Mouse (Mus musculus) kidney, postnatal 0 days (tissue): Measurements from ENCODE around the gene Cep135. TPM values are rescaled to one million over a fixed set of nuclear protein-coding genes. Genes with fewer than 3 reads are reported as not detected.

Experiments used
- ATAC-seq: fragments of 200-750 bp; cut with Nextera tagmentation; replicated peaks from 2 replicates; pipeline ENCODE4 v1.8.0; 2017; ENCODE audit warnings: low read depth, moderate number of reproducible peaks, moderate TSS enrichment, moderate library complexity; ENCODE audit not compliant: low FRiP score
- DNase-seq: peaks from one replicate; pipeline ENCODE4 v3.0.0-alpha.2; 2016; ENCODE audit warnings: low spot score
- H3K27ac ChIP-seq: fragments of 300-500 bp; sonication (generic); 2 replicates; pipeline ENCODE4 v1.5.1; 2014; ENCODE audit warnings: mild to moderate bottlenecking
- H3K27me3 ChIP-seq: fragments of 300-500 bp; sonication (generic); 2 replicates; pipeline ENCODE4 v1.6.1; 2014; ENCODE audit warnings: low read length, mixed read lengths; ENCODE audit not compliant: insufficient read depth
- H3K36me3 ChIP-seq: fragments of 300-500 bp; sonication (generic); 2 replicates; pipeline ENCODE4 v1.6.1; 2014; ENCODE audit warnings: low read length, mixed read lengths; ENCODE audit not compliant: insufficient read depth
- H3K4me1 ChIP-seq: fragments of 300-500 bp; sonication (generic); replicated peaks from 2 replicates; pipeline ENCODE4 v1.6.1; 2014; ENCODE audit warnings: antibody characterized with exemption, low read length, mixed read lengths; ENCODE audit not compliant: insufficient read depth
- H3K4me2 ChIP-seq: fragments of 300-500 bp; sonication (generic); 2 replicates; pipeline ENCODE4 v1.6.1; 2014; ENCODE audit warnings: mild to moderate bottlenecking, low read length, moderate library complexity, mixed read lengths
- H3K4me3 ChIP-seq: fragments of 300-500 bp; sonication (generic); replicated peaks from 2 replicates; pipeline ENCODE4 v1.5.1; 2014; ENCODE audit warnings: low read depth, low read length
- H3K9ac ChIP-seq: fragments of 300-500 bp; sonication (generic); 2 replicates; pipeline ENCODE4 v1.6.1; 2014; ENCODE audit warnings: low read depth, low read length
- H3K9me3 ChIP-seq: fragments of 300-500 bp; sonication (generic); replicated peaks from 2 replicates; pipeline ENCODE4 v1.6.1; 2016; ENCODE audit warnings: low read length, inconsistent platforms, mixed read lengths
- CTCF ChIP-seq: IDR thresholded peaks from 2 replicates; pipeline ENCODE4 v1.5.1; 2016; ENCODE audit warnings: antibody characterized with exemption, low read depth, mild to moderate bottlenecking, moderate library complexity
- WGBS: fragments of 180-500 bp; shearing (Covaris S2); extraction: QIAGEN DNeasy Blood & Tissue Kit; methylation state at CpG from one replicate; pipeline ENCODE4 v1.1.7; 2014; 5-methylcytosine and 5-hydroxymethylcytosine counted together
- polyA plus RNA-seq: library from polyadenylated mRNA; unstranded; fragments of >200 nt; fragmentation: Nextera tagmentation; extraction: Ambion mirVana; gene quantifications from 2 replicates; pipeline ENCODE4 v1.2.1, GENCODE M21; 2015

The Cep135 gene
- polyA plus RNA-seq, 1 experiment from 2014 or later = 3.7 TPM

DNA sequence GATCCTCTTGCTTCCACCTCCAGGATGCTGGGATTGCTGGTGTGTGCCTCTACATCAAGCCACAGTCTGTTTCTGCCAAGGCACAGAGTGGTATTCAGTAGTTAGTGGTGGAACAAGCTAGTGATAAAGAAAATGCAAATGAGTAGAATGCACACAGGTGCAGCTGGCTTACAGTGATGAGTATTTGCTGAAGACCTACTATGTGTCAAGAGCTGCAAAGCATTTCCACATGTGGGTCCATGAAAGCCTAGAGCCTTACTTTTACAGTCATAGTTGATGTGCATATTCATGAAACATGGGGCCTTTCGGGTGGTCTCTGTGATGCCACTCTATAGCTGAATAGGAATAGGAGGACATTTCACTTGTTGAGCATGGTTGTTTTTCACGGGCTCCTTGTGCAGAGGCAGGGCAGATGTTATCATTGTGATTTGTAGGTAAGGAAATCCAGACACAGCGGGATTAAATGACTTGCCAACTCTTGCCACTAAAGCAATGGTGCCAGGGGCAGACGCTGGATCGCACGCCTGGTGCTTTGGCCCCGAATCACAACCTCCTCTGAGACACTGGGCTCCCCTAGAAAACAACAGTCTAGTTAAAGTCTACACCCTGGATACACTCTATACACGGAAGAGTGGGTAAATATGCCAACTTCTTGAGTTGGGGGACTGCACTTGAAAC, 71.6 kb downstream of the Cep135 start:
- Histone ChIP-seq H3K9ac (no peak overlapping the region), H3K4me3 (no peak overlapping the region), H3K9me3 (no peaks in the 10 kb centered on the region), H3K4me2 (no peak overlapping the region), H3K27ac (no peak overlapping the region), H3K36me3 (no peaks in the 10 kb centered on the region), H3K27me3 (0 out of 2 replicates have a peak, but pooled peaks cover 4% of the 10 kb centered on the region), H3K4me1 (no peaks in the 10 kb centered on the region)
- no peak for TF ChIP-seq CTCF
- ATAC-seq = no peak
- no peak for DNase-seq
- 71% methylated on average over 8 of the region's 8 CpGs for WGBS

DNA sequence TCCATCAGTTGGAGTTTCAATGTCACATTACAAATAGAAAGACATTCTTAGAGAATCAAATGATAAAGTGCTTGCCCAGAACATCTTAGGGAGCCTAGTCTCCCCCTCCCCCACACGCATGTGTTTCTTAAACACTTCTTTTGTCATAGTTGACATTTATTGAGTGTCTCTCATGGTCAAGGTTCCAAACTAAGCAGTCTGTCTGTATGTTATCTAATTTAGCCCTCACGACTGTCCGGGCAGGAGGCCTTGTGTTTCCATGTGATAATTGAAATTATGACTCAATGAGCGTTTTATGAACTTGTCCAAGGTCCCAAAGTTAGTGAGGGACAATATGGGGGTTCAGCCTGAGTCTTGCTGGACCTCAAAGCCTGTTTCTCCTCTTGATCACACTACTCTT, 72.8 kb downstream of the Cep135 start:
- Histone ChIP-seq H3K4me1 (no peaks in the 10 kb centered on the region), H3K4me3 (no peak overlapping the region), H3K27ac (no peak overlapping the region), H3K36me3 (no peaks in the 10 kb centered on the region), H3K9me3 (no peaks in the 10 kb centered on the region), H3K4me2 (no peak overlapping the region), H3K9ac (no peak overlapping the region), H3K27me3 (0 out of 2 replicates have a peak, but pooled peaks cover 4% of the 10 kb centered on the region)
- peak; percentile 18 for DNase-seq
- ATAC-seq = no peak
- no peak for TF ChIP-seq CTCF
- 66% methylated on average over 4 of the region's 4 CpGs for WGBS

DNA sequence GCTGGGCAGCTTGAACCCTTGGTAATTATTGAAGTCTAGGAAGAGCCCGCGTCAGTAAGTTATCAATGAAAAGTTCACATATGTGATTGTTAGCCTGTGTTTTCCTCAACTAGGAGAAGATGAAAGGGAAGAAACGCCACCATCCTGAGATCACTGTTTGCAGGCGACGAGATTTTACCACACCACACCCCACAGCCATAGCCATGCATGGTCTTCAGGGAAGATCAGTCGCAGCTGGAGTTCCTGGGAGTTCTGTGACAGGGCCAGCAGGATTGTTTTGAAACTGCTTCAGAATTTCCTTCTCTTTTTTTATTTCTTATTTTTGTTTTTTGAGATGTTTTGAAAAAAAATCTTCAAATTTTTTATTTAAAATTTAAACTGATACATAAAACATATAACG, 76.4 kb downstream of the Cep135 start:
- WGBS = 58% methylated on average over 7 of the region's 7 CpGs
- TF ChIP-seq CTCF = no peak
- H3K27ac ChIP-seq = no peak overlapping the region
- DNase-seq (peak; percentile 19), ATAC-seq (no peak)
- H3K27me3 ChIP-seq = no peaks in the 10 kb centered on the region
- H3K9ac ChIP-seq = no peak overlapping the region
- no peak overlapping the region for H3K4me2 ChIP-seq
- no peak overlapping the region for H3K4me3 ChIP-seq
- H3K36me3 ChIP-seq = no peaks in the 10 kb centered on the region
- no peaks in the 10 kb centered on the region for H3K4me1 ChIP-seq
- no peaks in the 10 kb centered on the region for H3K9me3 ChIP-seq

DNA sequence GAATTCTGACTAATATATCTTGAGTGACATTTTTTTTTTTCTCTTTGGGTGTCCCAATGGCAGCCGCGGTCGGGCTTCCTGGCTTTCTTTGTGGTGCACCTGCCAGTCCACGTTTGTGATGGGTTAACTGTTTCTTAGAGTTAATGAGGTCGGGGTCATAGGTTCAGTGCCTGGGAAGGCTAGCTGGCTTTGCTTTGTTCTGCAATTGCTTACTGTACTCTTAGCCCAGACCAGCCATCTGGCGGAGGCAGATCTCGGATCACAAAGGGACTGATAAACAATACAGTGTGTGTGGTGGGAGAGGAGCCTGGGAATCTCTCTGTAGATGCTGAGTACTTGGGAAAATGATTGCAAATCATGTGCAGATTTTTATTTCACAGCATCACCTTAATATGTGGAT, 76.9 kb downstream of the Cep135 start:
- no peaks in the 10 kb centered on the region for H3K36me3 ChIP-seq
- H3K27me3 ChIP-seq = no peaks in the 10 kb centered on the region
- TF ChIP-seq CTCF = no peak
- no peak overlapping the region for H3K9ac ChIP-seq
- H3K27ac ChIP-seq = no peak overlapping the region
- WGBS = 16% methylated on average over 7 of the region's 7 CpGs
- no peaks in the 10 kb centered on the region for H3K9me3 ChIP-seq
- DNase-seq (peak; percentile 20), ATAC-seq (no peak)
- no peak overlapping the region for H3K4me3 ChIP-seq
- no peaks in the 10 kb centered on the region for H3K4me1 ChIP-seq
- no peak overlapping the region for H3K4me2 ChIP-seq

DNA sequence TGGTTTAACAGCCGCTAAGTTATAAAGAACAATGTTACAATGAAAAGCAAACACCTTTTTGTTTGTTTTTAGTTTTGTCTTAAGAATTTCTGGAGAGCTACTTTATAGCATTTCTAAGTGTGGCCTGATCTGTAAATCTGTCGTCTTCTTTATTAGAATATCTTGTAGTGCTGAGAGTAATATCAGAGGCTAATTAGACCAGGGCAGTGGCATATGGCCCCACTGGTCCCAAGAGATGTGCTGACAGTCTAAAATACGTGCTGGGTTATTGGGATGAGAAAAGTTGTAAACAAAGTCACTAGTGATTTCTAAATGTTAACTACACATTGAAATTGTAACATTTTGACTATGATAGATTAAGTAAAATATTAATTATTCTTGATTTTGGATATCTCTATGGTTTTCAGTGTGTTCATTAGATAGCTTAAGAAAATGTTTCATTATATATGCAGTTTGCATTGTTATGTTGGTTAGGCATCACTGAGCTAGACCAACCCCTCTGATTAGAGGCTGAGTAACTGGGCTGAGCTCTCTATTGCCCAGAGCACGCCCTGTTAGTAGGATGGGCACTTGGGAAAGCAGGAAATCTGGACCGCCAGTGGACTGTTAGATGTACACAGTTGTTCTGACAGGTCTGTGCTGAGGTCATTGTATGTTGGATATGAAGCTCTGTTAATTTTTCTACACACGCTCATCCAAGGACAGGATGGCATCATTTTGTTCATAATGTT, 77.7 kb downstream of the Cep135 start:
- no peak overlapping the region for H3K9ac ChIP-seq
- no peaks in the 10 kb centered on the region for H3K4me1 ChIP-seq
- no peaks in the 10 kb centered on the region for H3K9me3 ChIP-seq
- TF ChIP-seq CTCF = no peak
- H3K36me3 ChIP-seq = no peaks in the 10 kb centered on the region
- H3K4me3 ChIP-seq = no peak overlapping the region
- no peak for ATAC-seq
- no peak overlapping the region for H3K27ac ChIP-seq
- H3K27me3 ChIP-seq = no peaks in the 10 kb centered on the region
- WGBS = 71% methylated on average over 6 of the region's 6 CpGs
- DNase-seq = no peak
- H3K4me2 ChIP-seq = no peak overlapping the region

DNA sequence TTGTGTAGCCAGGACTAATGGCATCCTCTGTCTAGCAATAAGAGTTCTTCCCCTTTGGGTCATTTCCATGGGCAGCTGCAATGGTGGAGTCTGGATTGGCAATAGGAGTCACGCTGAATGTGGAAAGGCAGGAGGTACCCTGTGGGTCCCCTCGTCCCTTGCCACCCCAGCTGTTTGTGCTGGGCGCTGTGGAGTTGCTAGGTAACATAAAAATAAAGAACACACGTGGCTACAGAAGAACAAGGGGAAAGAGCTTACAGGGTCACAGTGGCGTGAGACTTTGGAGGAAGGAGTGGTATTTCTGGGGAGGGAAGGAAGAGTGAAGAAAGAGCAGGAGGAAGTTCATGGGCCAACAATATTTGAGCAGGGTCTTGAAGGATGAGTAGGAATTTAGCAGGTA, 79.6 kb downstream of the Cep135 start:
- ATAC-seq = no peak
- H3K9ac ChIP-seq = no peak overlapping the region
- H3K27me3 ChIP-seq = no peaks in the 10 kb centered on the region
- H3K4me1 ChIP-seq = no peaks in the 10 kb centered on the region
- WGBS = 66% methylated on average over 5 of the region's 5 CpGs
- no peaks in the 10 kb centered on the region for H3K36me3 ChIP-seq
- no peak for DNase-seq
- no peak overlapping the region for H3K4me2 ChIP-seq
- no peak overlapping the region for H3K27ac ChIP-seq
- no peak for TF ChIP-seq CTCF
- no peak overlapping the region for H3K4me3 ChIP-seq
- no peaks in the 10 kb centered on the region for H3K9me3 ChIP-seq
